23 mouse cellular contexts compared by ENCODE assay signal in genomic region chr4:86708801-86709200, GRCm38 (mm10). TPM values are rescaled to one million over a fixed set of nuclear protein-coding genes. Genes with fewer than 3 reads are reported as not detected.
DNase-seq lines count a peak whose midpoint lies in the region; ATAC-seq lines count a peak whose summit lies in the region.
"Had no signal": no experiment of that assay in that cellular context is flagged by ENCODE, and none has a peak within 500 bp of the region (broad histone marks: within the 10 kb centered on the region; RNA-seq: fewer than 3 reads in every experiment).

No protein-coding gene starts in this region.

- no peak for ATAC-seq in liver, embryonic 11.5 days (replicated peaks; ENCODE audit: low FRiP score)
- ATAC-seq: forebrain, embryonic 16.5 days; midbrain, embryonic 15.5 days had no signal

- H3K36me3 ChIP-seq in liver, embryonic 11.5 days (ENCODE audit: control insufficient read depth, insufficient read depth, low read length), result no peaks in the 10 kb centered on the region
- no peaks in the 10 kb centered on the region for H3K36me3 ChIP-seq in embryonic facial prominence, embryonic 10.5 days (replicated peaks)
- H3K36me3 ChIP-seq: heart, embryonic 13.5 days; hindbrain, embryonic 12.5 days; midbrain, embryonic 15.5 days; neural tube, embryonic 13.5 days had no signal

- no peaks in the 10 kb centered on the region for H3K9me3 ChIP-seq in liver, embryonic 11.5 days (ENCODE audit: control insufficient read depth, low read length)
- H3K9me3 ChIP-seq in embryonic facial prominence, embryonic 10.5 days, result no peaks in the 10 kb centered on the region
- H3K9me3 ChIP-seq: heart, embryonic 13.5 days; hindbrain, embryonic 12.5 days; midbrain, embryonic 15.5 days; neural tube, embryonic 13.5 days had no signal

- peak; percentile 28 for DNase-seq in liver
- no peak for DNase-seq in liver, embryonic 11.5 days (ENCODE audit: low spot score)
- DNase-seq in 3134 (ENCODE audit: extremely low read depth, insufficient read length, low spot score), result peak; percentile 16
- peak; percentile 36 for DNase-seq in 3T3-L1 (ENCODE audit: low read depth, low spot score)
- peak; percentile 39 for DNase-seq in R1 (ENCODE audit: low read depth, low spot score)
- DNase-seq in cerebellum, adult 11 months, result no peak
- no peak for DNase-seq in embryonic facial prominence, embryonic 10.5 days (ENCODE audit: low spot score)
- DNase-seq: adrenal gland, postnatal 14 days; cerebellum, adult 9-10 months; gastrocnemius, postnatal 14 days; heart, adult 18-20 months; heart, postnatal 14 days; kidney, adult 18-20 months; lung, adult 18-20 months; retina, postnatal 1 day; right cerebral cortex, postnatal 25 days; spleen, adult 18-20 months had no signal

- H3K4me2 ChIP-seq in liver, embryonic 11.5 days, result no peak overlapping the region
- H3K4me2 ChIP-seq: heart, embryonic 13.5 days; hindbrain, embryonic 12.5 days; midbrain, embryonic 15.5 days; neural tube, embryonic 13.5 days had no signal

- WGBS in liver, embryonic 11.5 days, result 44% methylated on average over 1 of the region's 1 CpGs
- 38% methylated on average over 1 of the region's 1 CpGs for WGBS in embryonic facial prominence, embryonic 10.5 days

- no peak overlapping the region for H3K4me3 ChIP-seq in liver, embryonic 11.5 days (ENCODE audit: low read depth, low read length)
- H3K4me3 ChIP-seq in embryonic facial prominence, embryonic 10.5 days, result no peak overlapping the region
- H3K4me3 ChIP-seq: heart, embryonic 13.5 days; hindbrain, embryonic 12.5 days; midbrain, embryonic 15.5 days; myocyte; neural tube, embryonic 13.5 days had no signal

- no peak overlapping the region for H3K27ac ChIP-seq in liver, embryonic 11.5 days (ENCODE audit: low read depth, low read length)
- no peak overlapping the region for H3K27ac ChIP-seq in embryonic facial prominence, embryonic 10.5 days (replicated peaks)
- H3K27ac ChIP-seq: heart, embryonic 13.5 days; hindbrain, embryonic 12.5 days; midbrain, embryonic 15.5 days; neural tube, embryonic 13.5 days had no signal

- H3K9ac ChIP-seq in liver, embryonic 11.5 days (ENCODE audit: low read depth, low read length), result no peak overlapping the region
- H3K9ac ChIP-seq: heart, embryonic 13.5 days; hindbrain, embryonic 12.5 days; midbrain, embryonic 15.5 days; neural tube, embryonic 13.5 days had no signal

- H3K4me1 ChIP-seq in liver, embryonic 11.5 days (replicated peaks; ENCODE audit: control insufficient read depth, insufficient read depth, low read length), result no peaks in the 10 kb centered on the region
- 0 out of 2 replicates have a peak, but pooled peaks cover 2% of the 10 kb centered on the region for H3K4me1 ChIP-seq in embryonic facial prominence, embryonic 10.5 days
- H3K4me1 ChIP-seq: hindbrain, embryonic 12.5 days; midbrain, embryonic 15.5 days; neural tube, embryonic 13.5 days had no signal

- no peaks in the 10 kb centered on the region for H3K27me3 ChIP-seq in liver, embryonic 11.5 days (replicated peaks; ENCODE audit: control insufficient read depth, insufficient read depth, low read length)
- H3K27me3 ChIP-seq in embryonic facial prominence, embryonic 10.5 days (replicated peaks; ENCODE audit: low read depth, poor library complexity, severe bottlenecking), result no peaks in the 10 kb centered on the region
- H3K27me3 ChIP-seq: heart, embryonic 13.5 days; hindbrain, embryonic 12.5 days; midbrain, embryonic 15.5 days; neural tube, embryonic 13.5 days had no signal

RNA-seq across cellular contexts. Expression of gene Plin2, which starts 38.9 kb away (rescaled TPM):
- 161 and 169 TPM in 2 replicates for polyA plus RNA-seq in liver, embryonic 11.5 days (2014; fragmentation: Nextera tagmentation; extraction: Ambion mirVana)
- polyA plus RNA-seq in embryonic facial prominence, embryonic 10.5 days (2016; fragmentation: Nextera tagmentation; extraction: Ambion mirVana), result 70.4 and 75.4 TPM in 2 replicates

RNA-seq across cellular contexts. Expression of gene Dennd4c, which starts 39.6 kb away (rescaled TPM):
- 5.8 and 7.0 TPM in 2 replicates for polyA plus RNA-seq in liver, embryonic 11.5 days (2014; fragmentation: Nextera tagmentation; extraction: Ambion mirVana)
- polyA plus RNA-seq in embryonic facial prominence, embryonic 10.5 days (2016; fragmentation: Nextera tagmentation; extraction: Ambion mirVana), result 6.1 and 6.2 TPM in 2 replicates

Comparison
In these comparisons a context has a peak if more than half of its experiments do, and no peak if none do; other contexts are left out.
1. DNase-seq: peak in liver (single experiment), 3134 (single experiment), 3T3-L1 (single experiment) and R1 (single experiment); none in liver, embryonic 11.5 days (single experiment), cerebellum, adult 11 months (single experiment) and embryonic facial prominence, embryonic 10.5 days (single experiment).